15 mouse cellular contexts compared by ENCODE assay signal in genomic region chr11:81092161-81092560, GRCm38 (mm10).
DNase-seq lines count a peak whose midpoint lies in the region.
"Had no signal": no experiment of that assay in that cellular context is flagged by ENCODE, and none has a peak within 500 bp of the region (broad histone marks: within the 10 kb centered on the region; RNA-seq: fewer than 3 reads in every experiment).

No protein-coding gene starts in this region.

- DNase-seq in layer of hippocampus, adult 18-20 months (ENCODE audit: low spot score in 2 of 2) = peak; percentile 34 to 67
- DNase-seq in layer of hippocampus, postnatal 14 days (ENCODE audit: low spot score in 2 of 2) = no peak
- DNase-seq in layer of hippocampus, adult 9-10 months (ENCODE audit: low spot score) = peak; percentile 40
- no peak for DNase-seq in layer of hippocampus, adult 11-12 months (ENCODE audit: low spot score)
- DNase-seq in right cerebral cortex, adult 18-20 months = peak; percentile 13
- no peak for DNase-seq in right cerebral cortex, postnatal 10 days (ENCODE audit: low spot score in 2 of 2)
- DNase-seq: adrenal gland, adult 8-10 months; adrenal gland, postnatal 14 days; adrenal gland, postnatal 36 days; B cell, adult 2 months; cerebellum, adult 11-12 months; cerebellum, adult 2 months; cerebellum, adult 9-10 months; cerebellum, postnatal 10 days; cerebellum, postnatal 25 days had no signal

Comparison
In these comparisons a context has a peak if more than half of its experiments do, and no peak if none do; other contexts are left out.
1. DNase-seq: peak in layer of hippocampus, adult 18-20 months (2 of 2), layer of hippocampus, adult 9-10 months (single experiment) and right cerebral cortex, adult 18-20 months (single experiment); none in layer of hippocampus, postnatal 14 days (0 of 2), layer of hippocampus, adult 11-12 months (single experiment) and right cerebral cortex, postnatal 10 days (0 of 2).